Mouse (Mus musculus) inflammation-experienced regulatory T-cells, adult 6 months (primary cell): Measurements from ENCODE around the gene Ube2q2. TPM values are rescaled to one million over a fixed set of nuclear protein-coding genes. Genes with fewer than 3 reads are reported as not detected.
"Not testable (repeated sequence)": the region's sequence is repeated elsewhere in the genome, so short reads cannot be mapped to it uniquely, and the experiment has no call there.

Experiments used
- ATAC-seq: one replicate; pipeline ENCODE4 v1.8.0; 2017
- polyA plus RNA-seq, 3 experiments: library from polyadenylated mRNA; unstranded; fragments of 100-300 nt; shearing (Covaris generic); gene quantifications; one replicate each; pipeline ENCODE4 v1.2.1; 2017

Ube2q2 gene
- polyA plus RNA-seq, 3 experiments from 2014 or later, result 11.5 to 16.9 (median 14.1) TPM

DNA sequence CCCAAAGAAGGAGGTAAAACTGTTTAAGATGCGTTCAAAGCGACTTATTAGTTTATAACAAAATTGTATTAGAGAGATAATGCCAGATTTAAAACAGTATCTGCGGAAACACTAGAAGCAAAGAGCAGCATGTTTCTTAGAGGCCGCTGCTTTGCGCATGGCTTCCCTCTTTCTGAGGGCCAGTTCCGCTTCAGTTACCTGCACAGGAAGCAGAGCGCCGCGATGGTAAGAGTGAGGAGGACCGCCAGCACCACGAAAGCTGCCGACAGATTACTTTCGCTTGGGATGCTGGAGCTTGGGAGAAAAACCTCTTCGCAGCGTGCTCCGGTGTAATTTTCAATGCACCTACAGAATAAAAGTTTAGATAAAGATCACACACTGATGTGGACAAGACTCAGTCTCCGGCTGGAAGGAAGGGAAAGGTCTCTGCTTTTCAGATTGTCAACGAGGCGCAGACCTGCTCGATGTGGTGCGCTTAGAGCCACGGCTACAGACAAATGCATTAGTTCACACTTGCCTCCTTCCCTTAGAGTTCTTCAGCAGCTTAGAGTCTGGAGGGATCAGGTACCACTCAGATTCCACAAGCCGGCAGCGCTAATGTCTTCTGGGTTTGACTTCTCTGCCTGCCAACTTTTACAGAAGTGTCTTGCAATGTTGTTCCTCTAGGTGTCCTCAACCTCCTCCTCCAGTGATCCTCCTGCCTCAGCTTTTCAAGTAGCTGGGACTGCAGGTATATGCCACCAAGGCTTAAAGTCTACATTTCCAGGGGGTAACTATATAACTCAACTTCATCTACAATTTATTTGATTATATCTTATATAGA, 93.4 kb downstream of the Ube2q2 start:
- ATAC-seq, result peak; percentile 50

DNA sequence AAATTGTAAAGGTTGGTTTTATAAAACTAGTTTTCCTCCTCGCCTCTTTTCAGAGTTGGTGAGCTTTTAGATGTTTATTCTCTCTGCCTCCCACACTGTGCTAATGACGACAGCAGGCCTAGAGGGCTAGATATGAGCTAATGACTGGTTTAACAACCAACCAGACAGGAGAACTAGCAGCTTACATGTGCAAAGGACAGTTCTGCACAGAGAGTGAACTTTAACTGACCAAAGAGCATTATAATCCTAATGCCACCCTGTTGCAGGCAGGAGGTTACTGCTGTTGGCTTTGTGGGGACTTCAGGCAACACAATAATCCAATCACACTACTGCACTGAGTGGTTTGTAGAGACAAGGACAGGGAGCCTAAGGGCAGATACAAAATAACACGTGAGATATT, 94.6 kb downstream of the Ube2q2 start:
- ATAC-seq, result no peak

DNA sequence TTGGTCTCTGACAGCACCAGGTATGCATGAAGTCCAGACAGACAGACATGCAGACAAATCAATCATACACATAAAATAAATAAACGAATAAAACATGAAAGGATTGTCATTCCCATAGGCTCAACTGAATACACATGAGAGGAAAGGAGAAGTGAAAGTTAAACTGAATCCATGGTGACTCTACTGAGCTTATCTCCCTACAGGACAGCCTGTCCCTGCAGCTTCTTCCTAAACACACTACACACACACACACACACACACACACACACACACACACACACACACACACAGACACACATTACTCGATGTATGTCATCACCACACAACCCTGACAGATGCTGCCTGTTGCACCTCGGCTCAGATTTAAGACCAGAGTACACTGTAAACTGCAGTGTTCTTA, 95.4 kb downstream of the Ube2q2 start:
- ATAC-seq, result no peak

DNA sequence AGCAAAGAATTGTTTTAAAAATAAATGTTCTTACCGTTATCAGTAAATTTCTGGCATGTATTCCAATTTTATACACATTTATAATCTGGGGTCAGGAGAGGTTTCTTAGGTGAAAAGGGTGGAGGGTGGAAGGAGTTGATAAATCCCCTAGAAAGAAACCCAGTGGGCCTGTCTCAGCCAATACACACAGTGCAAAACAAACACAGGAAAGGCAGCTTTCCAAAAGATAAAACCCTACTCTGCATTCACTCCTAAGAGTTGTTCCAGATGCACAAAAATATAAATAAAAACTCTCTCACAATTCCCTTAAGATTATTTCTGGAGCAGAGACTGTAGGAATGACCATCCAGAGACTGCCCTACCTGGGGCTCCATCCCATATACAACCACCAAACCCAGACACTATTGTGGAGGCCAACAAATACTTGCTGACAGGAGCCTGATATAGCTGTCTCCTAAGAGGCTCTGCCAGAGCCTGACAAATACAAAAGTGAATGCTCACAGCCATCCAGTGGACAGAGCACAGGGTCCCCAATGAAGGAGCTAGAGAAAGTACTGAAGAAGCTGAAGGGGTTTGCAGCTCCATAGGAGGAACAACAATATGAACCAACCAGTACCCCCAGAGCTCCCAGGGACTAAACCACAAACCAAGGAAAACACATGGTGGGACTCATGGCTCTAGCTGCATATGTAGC, 96.5 kb downstream of the Ube2q2 start:
- not testable (repeated sequence) for ATAC-seq

DNA sequence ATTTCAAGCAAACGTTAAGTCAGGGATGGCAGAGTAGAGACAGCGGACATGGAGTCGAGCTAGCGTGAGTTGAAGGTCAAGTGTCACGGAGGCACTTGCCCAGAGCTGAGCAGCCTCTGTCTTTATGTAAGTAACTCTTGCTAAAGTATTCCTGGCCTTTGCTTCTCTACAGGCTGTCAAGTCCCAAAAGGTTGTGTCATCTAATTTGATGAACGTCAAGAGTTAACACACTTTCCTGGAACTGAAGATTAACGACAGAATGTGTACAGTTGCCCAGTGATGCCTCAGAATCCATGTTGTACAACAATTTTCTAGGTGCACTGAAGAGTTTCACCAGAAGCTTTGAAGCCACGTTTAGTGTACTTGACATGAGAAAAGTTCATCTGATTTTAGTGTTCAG, 97.8 kb downstream of the Ube2q2 start:
- no peak for ATAC-seq

- no peak for ATAC-seq
Measured at GRCm38 (mm10) chr9:55246918-55247317, 98.3 kb downstream of the Ube2q2 start.

- no peak for ATAC-seq
Measured at GRCm38 (mm10) chr9:55248465-55248864, 99.8 kb downstream of the Ube2q2 start.

- ATAC-seq, result no peak
Measured at GRCm38 (mm10) chr9:55250595-55251247, 102.1 kb downstream of the Ube2q2 start.

DNA sequence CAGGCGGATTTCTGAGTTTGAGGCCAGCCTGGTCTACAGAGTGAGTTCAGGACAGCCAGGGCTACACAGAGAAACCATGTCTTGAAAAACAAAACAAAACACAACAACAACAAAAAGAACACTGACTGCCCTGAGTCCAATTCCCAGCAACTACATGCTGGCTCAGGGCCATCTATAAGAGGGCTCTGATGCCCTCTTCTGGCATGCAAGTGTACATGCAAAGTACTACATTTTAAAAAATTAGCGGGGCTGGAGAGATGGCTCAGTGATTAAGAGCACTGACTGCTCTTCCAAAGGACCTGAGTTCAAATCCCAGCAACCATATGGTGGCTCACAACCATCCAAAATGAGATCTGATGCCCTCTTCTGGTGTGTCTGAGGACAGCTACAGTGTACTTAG, 103.4 kb downstream of the Ube2q2 start:
- not testable (repeated sequence) for ATAC-seq

GRCm38 (mm10) chr9:55253849-55254248, 105.2 kb downstream of the Ube2q2 start:
- no peak for ATAC-seq

DNA sequence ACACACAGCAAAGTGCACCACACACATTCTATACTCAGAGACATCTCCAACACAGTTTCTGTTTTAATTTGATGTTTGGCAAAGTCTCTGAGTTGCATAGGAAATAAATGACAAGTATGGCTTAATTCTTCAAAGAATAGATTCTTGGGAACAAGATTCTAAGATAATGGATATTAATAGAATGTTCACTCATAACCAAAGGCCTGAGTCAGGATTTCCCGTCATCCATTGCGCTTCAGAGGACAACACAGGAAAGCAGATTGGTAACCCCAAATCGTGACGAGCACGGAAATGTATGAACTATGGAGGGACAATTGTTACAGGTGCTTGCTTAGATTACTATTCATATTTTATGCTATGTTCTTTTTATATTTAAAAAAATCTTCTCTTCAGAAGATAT, 106.4 kb downstream of the Ube2q2 start:
- ATAC-seq, result no peak

- ATAC-seq, result no peak
Measured at GRCm38 (mm10) chr9:55255604-55256003, 107.0 kb downstream of the Ube2q2 start.

DNA sequence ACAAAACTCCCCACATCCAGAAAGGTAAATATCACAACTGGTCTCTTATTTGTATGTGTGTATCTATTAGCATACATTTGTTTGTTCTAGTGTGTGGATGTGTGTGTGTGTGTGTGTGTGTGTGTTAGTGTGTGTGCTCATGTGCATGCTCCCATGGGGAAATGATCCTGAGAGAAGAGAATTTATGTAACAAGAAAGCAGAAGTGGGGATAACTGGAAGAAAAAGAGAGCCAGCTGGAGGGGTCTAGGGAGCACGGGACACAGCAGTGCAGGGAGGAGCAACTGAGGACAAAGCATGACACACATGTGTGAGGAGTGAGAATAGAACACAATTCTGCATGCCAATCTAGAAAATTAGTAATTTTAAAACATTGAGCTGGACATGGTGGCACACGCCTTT, 108.5 kb downstream of the Ube2q2 start:
- no peak for ATAC-seq

Other genes starting within 250 kb of the Ube2q2 start
- under 1 TPM; 0.16 to 0.45 (median 0.21) TPM for gene Hykk, start 231.6 kb upstream of the Ube2q2 start, polyA plus RNA-seq
- gene Psma4, start 198.1 kb upstream of the Ube2q2 start, polyA plus RNA-seq, result 100 to 1,000 TPM; 253 to 370 (median 278) TPM
- under 1 TPM in 2 of 3 experiments, not detected in 1; 0.50 to 0.81 TPM for gene AY074887, start 197.9 kb upstream of the Ube2q2 start, polyA plus RNA-seq
- gene Chrna5, start 168.0 kb upstream of the Ube2q2 start, polyA plus RNA-seq, result not detected
- gene Chrna3, start 122.3 kb upstream of the Ube2q2 start, polyA plus RNA-seq, result under 1 TPM in 1 of 3 experiments, not detected in 2; 0.12 TPM
- gene Chrnb4, start 100.1 kb upstream of the Ube2q2 start, polyA plus RNA-seq, result not detected
- 10 to 100 TPM; 39.3 to 50.5 (median 42.0) TPM for gene Fbxo22, start 60.1 kb downstream of the Ube2q2 start, polyA plus RNA-seq
- gene Nrg4, start 178.0 kb downstream of the Ube2q2 start, polyA plus RNA-seq, result 1 to 10 TPM; 2.8 to 6.7 (median 4.7) TPM
- not detected for gene Tmem266, start 178.1 kb downstream of the Ube2q2 start, polyA plus RNA-seq